Mouse (Mus musculus) liver, adult 2 months (tissue): ENCODE measurements around the gene Slc16a8.

Experiments used
- CTCF ChIP-seq: fragments of 200-500 bp; IDR thresholded peaks from 2 replicates; pipeline ENCODE4 v1.5.1; 2011; ENCODE audit warnings: low read depth, low read length, control low read depth
- POLR2A ChIP-seq: fragments of 200-500 bp; IDR thresholded peaks from 2 replicates; pipeline ENCODE4 v1.6.1; 2011; ENCODE audit warnings: low read length, control low read depth; ENCODE audit not compliant: insufficient read depth; ENCODE audit errors: extremely low read depth

DNA sequence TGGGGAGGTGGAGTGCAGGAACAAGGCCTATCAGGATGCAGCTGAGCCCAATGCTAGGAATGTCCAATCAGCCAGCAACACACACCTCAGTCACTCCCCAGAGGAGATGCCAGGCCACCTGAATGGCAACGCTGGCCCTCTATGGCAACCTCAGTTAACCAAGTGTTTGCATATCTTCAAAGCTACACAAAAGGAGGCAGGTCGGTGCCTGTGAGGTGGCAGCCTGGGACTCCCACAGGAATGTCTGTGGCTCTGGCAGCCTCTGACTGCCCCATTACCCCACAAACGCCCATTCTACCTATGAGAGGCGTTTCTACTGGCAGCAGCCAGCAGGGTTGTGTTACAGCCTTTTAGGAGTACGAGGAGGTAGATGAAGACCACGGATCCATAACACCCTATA lies 44.0 kb upstream of the Slc16a8 start:
- TF ChIP-seq POLR2A (no peak), CTCF (no peak)
